Mouse (Mus musculus) kidney, adult 2 months (tissue): ENCODE data around the gene Wdfy1.

Source experiments
- CTCF ChIP-seq: fragments of 200-500 bp; conservative IDR thresholded peaks from 2 replicates; pipeline ENCODE4 v1.5.1; 2011; ENCODE audit warnings: low read depth, mild to moderate bottlenecking, control low read depth, low read length, moderate library complexity, mixed read lengths; ENCODE audit not compliant: insufficient read depth, insufficient read length
- POLR2A ChIP-seq: fragments of 200-500 bp; IDR thresholded peaks from one replicate; pipeline ENCODE4 v1.6.1; 2011; ENCODE audit warnings: low read depth, low read length, control low read depth

- TF ChIP-seq CTCF (no peak), POLR2A (no peak)
Observed at GRCm38 (mm10) chr1:79710216-79710615, 65.7 kb downstream of the Wdfy1 start.
